Mouse (Mus musculus) cortical plate, adult 2 months (tissue): ENCODE data around the gene Col18a1. TPM values are rescaled to one million over a fixed set of nuclear protein-coding genes. Genes with fewer than 3 reads are reported as not detected.

Source experiments
- H3K27ac ChIP-seq: fragments of 200-500 bp; 2 replicates; pipeline ENCODE4 v1.5.1; 2012; ENCODE audit warnings: low read length, control low read depth, inconsistent platforms; ENCODE audit not compliant: insufficient read depth
- H3K4me1 ChIP-seq: fragments of 200-500 bp; 2 replicates; pipeline ENCODE4 v1.6.1; 2011; ENCODE audit warnings: low read length; ENCODE audit not compliant: control insufficient read depth, insufficient read depth
- H3K4me3 ChIP-seq: fragments of 200-500 bp; 2 replicates; pipeline ENCODE4 v1.5.1; 2011; ENCODE audit warnings: mild to moderate bottlenecking, low read length, control low read depth; ENCODE audit not compliant: insufficient read depth
- CTCF ChIP-seq: fragments of 200-500 bp; IDR thresholded peaks from 2 replicates; pipeline ENCODE4 v1.5.1; 2011; ENCODE audit warnings: mild to moderate bottlenecking, control low read depth, low read length; ENCODE audit not compliant: insufficient read depth; ENCODE audit errors: extremely low read depth
- POLR2A ChIP-seq: fragments of 200-500 bp; IDR thresholded peaks from 2 replicates; pipeline ENCODE4 v1.6.1; 2011; ENCODE audit warnings: mild to moderate bottlenecking, low read length, control low read depth; ENCODE audit not compliant: insufficient read depth; ENCODE audit errors: extremely low read depth
- polyA plus RNA-seq: library from polyadenylated mRNA; depleted of rRNA; stranded (reverse); fragments of >200 nt; gene quantifications from 2 replicates; pipeline ENCODE4 v1.2.3, GENCODE M21; 2012

The Col18a1 gene
- polyA plus RNA-seq, 1 experiment: 2.7 TPM

DNA sequence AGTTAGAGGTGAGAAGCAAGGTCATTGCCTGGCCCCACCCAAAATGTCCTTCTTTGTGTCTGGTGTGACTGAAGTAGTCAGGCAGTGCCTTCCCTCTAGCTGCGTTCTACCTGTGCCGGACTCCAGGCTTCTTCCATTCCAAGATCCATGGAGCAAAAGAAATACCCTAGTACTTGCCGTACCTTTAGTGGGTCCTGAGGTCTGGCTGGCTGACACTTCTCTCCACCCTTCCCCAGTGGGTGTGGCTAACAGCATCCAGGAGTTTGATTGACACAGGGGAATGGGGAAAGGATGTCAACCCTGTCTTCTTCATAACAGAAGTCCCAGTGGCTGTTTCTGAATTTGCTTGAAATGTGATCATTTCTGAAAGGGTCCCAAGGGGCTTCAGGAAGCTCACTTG lies 117.7 kb downstream of the Col18a1 start:
- Histone ChIP-seq H3K27ac (no peak overlapping the region), H3K4me3 (no peak overlapping the region), H3K4me1 (no peaks in the 10 kb centered on the region)
- TF ChIP-seq CTCF: no peak
- no peak for TF ChIP-seq POLR2A

DNA sequence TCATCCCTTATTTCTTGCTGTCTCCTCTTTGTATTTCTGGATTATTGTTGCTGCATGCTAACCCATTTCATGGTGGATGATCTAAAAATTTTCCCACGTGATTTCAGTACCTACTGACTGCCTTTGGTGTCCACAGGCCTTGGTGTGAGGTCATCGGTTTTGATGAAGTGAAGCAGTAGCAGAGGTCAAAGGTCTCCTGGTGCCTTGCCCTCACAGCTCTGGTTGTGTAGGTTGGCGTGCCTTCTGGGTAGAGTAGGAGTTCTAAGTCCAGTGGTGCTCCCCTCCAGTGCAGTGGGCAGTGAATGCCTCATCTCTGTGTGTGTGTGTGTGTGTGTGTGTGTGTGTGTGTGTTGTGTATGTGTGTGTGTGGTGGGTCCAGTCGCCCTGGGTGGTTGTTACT lies 118.2 kb downstream of the Col18a1 start:
- TF ChIP-seq POLR2A (no peak), CTCF (no peak)
- H3K4me3 ChIP-seq: no peak overlapping the region
- H3K27ac ChIP-seq: no peak overlapping the region
- H3K4me1 ChIP-seq: no peaks in the 10 kb centered on the region

DNA sequence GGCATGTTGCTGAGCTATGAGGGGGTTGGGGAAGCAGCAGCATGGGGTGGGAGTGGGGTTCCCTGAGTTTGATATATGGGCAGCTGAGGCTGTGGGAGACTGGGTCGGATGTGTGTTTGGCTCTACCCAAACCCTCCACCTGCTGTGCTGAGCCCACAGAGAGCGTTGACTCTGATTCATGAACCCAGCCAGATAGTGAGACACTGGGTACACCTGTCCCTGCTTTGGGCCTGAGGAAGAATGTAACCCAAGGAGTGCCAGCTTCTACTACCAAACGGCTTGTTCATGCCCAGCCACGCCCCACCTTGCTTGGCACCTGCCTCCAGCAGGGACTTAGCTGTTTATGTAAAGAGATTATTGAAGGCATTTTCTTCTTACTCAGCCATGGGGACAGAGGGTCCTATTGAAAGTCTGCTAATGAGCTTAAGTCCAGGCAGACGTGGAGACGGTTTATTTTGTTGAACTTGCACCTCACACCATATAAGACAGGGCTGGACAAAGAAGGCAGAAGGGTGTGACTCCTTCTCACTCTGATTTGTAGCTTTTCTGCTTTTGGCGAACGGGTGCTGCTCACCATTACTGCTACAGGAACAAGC lies 127.7 kb downstream of the Col18a1 start:
- Histone ChIP-seq H3K27ac (no peak overlapping the region), H3K4me1 (peaks cover 7% of the 10 kb centered on the region; the same call in 1 of the 2 replicates), H3K4me3 (no peak overlapping the region)
- TF ChIP-seq POLR2A (no peak), CTCF (no peak)

DNA sequence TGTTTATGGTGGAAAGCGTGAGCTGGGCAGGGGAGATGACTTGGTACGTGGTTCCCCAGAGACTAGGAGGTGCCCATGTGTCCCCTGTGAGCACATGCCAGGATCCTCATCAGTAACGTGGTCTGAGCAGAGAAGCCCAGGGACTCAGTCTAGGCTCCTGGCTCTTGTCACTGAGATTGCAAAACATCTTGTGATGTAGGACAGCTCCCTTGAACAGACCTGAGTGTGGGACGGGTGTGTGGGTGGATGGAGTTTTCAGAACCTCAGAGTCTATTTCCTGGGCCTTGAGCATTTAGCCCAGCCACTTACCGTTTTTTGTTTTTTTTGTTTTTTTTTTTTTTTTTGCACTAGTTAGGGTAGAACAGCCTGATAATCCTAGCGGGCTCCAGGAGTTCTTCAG lies 130.9 kb downstream of the Col18a1 start:
- peak overlapping the region; percentile 62; the same call in 1 of the 2 replicates for H3K27ac ChIP-seq
- peaks cover 7% of the 10 kb centered on the region; the same call in 1 of the 2 replicates for H3K4me1 ChIP-seq
- peak; percentile 54; the same call in 1 of the 2 replicates for TF ChIP-seq POLR2A
- TF ChIP-seq CTCF: no peak
- H3K4me3 ChIP-seq: no peak overlapping the region

DNA sequence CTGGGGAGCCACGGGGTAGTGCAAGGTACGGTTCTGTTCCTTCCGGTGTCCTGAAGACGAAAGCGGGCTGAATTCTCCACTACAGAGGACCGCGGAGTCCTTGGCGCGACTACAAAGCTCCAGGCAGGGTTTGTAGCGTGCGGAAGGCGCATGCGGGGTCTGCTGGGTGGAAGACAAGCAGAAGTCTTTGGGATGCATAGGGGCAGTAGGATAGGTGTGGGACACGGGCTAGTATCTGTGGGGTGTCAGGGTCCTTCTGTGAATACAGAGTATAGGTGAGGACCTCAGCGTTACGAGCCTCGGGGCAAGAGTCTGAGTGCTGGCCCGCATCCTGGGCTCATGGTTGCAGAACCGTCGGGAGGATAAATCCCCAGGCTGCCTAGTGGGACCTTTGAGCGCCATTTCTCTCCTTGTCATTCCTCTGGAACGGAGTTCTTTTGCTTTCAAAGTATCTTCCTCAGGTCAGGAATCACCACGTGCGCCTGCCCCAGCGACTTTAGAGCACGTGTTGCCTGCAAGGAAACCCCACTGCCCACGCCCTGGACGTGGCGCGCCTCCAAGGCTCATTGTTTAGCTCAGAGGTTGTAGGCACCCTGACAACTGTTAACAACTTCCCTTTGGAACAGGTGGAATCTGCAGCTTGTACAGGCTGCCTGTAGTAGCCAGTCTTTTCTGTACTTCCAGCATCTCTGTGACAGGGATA lies 132.9 kb downstream of the Col18a1 start:
- peaks cover 7% of the 10 kb centered on the region; the same call in 1 of the 2 replicates for H3K4me1 ChIP-seq
- TF ChIP-seq POLR2A (no peak), CTCF (no peak)
- H3K27ac ChIP-seq: 0 out of 2 replicates have a peak overlapping the region, but pooled peaks have one; percentile 38
- H3K4me3 ChIP-seq: peak overlapping the region; percentile 66

DNA sequence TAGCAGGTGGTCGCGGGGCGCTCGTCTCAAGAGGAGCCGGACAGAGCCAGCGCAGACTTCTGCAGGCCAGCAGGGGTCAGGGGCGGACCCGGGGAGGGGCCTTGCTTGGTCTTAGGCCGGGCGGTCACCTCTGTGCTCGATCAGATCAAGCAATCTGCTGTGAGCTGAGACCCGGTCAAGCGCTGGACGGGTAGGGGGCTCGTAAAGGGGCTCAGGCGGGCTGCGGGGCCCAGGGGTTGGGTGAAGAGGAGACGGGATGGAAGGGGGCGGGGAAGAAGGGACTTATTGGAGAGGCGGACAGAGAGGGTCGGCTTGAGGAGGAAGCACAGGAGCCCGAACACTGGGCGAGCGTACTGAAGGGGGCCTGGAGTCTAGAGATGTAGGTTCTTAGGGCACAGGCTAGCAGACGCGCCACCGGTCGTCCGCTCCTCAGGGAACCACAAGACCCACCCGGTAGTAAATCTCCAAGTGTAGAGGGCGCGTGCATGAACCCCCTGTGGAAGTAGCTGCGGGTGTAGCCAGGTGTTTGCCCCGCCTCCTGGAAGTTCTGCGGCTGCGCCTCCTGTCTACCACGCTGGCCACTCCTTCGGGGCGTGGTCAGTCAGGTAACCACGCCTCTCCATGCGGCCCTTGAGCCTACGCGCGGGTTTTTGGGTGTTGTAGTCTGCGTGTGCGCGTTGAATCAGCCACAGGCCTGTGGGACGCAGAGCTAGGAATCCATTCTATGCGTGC lies 133.6 kb downstream of the Col18a1 start:
- Histone ChIP-seq H3K4me1 (peaks cover 7% of the 10 kb centered on the region; the same call in 1 of the 2 replicates), H3K27ac (0 out of 2 replicates have a peak overlapping the region, but pooled peaks have one; percentile 38), H3K4me3 (peak overlapping the region; percentile 66)
- no peak for TF ChIP-seq CTCF
- peak; percentile 93 for TF ChIP-seq POLR2A

DNA sequence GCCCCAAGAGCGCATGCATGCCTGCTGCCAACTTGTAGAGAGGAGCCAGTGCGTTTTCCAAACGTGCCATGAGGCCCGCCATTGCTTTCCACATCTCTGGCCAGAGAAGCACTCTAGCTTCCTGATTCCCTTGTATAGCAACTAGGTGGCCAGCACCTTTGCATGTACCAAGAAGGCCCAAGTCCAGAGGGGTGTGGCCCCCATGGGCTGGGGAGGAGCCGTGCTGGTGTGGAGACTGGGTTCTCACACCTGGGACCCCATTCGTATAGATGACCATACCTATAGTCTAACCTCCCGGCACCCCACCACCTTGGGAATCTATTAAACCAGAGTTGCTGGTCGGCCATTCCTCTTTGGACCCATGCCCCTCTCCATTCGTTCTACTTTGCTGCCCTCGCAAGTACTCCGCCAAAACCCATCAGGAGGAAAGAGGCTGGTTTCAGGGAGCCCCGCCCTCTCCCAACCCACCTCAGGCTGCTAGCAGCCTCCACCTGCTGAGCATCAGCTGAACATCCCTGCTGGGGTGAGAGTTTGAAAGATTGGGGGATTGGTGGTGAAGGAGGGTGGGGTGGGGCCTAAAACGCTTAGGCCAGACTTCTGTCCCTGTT lies 134.5 kb downstream of the Col18a1 start, which contains the start of gene Slc19a1:
Gene Slc19a1 (plus strand): TSS at position 474 of the 608 bp plus-strand sequence.
- TF ChIP-seq CTCF (no peak), POLR2A (no peak)
- Histone ChIP-seq H3K4me3 (peak within 1 kb of the TSS; percentile 66), H3K4me1 (peaks cover 7% of the 10 kb centered on the region; the same call in 1 of the 2 replicates), H3K27ac (no peak within 1 kb of the TSS)

DNA sequence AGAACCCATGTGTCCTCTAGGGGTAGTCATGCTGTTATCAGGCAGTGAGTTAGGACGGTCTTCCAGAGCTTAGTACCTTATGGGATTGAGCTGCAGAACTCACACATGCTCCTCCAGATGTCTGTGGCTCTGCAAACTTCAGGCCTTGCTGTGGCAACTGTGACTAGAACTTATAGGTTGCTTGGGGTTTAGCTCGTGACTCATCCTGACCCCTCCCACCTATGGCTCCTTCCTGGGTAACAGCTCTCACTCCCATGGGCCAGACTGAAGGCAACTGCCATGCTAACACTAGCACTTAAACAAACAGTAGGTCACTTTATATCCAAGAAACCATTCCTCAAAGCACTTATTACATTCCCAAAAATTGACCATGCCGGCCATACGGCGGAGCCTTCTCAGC lies 135.7 kb downstream of the Col18a1 start:
- Histone ChIP-seq H3K27ac (no peak overlapping the region), H3K4me3 (no peak overlapping the region), H3K4me1 (peaks cover 5% of the 10 kb centered on the region; the same call in 1 of the 2 replicates)
- TF ChIP-seq CTCF (no peak), POLR2A (no peak)

DNA sequence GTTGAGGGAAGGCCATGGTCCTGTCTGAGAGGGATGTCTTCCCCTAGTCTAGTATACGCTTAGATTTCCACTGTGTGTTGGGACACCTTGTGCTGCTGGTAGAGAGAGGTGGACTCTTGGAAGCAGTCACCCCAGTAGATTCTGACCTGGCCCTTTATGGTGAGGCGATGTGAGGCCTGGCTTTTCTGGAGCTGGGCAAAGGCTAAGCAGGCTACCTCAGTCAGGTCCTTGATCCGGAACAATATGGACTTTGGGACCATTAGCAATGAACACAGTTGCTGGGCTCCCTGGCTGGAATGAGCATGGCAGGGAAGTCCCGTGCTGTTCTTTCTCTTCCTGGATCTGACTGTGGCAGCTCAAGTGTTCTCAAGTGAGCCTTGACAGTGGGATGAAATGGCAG lies 136.6 kb downstream of the Col18a1 start:
- Histone ChIP-seq H3K27ac (no peak overlapping the region), H3K4me1 (0 out of 2 replicates have a peak, but pooled peaks cover 2% of the 10 kb centered on the region), H3K4me3 (no peak overlapping the region)
- no peak for TF ChIP-seq POLR2A
- TF ChIP-seq CTCF: no peak
